Mouse (Mus musculus) cerebellum, adult 11 months (tissue): ENCODE data around the gene Trmt5.
A peak's percentile ranks its signal among the peaks of the same experiment; 100 is the strongest.

Experiments used
- DNase-seq: peaks from one replicate; pipeline ENCODE4 v3.0.0; 2022

Trmt5 gene

GRCm38 (mm10) chr12:73286287-73287092 is at the start of gene Trmt5, which contains the start of gene Slc38a6:
TSS of gene Trmt5 (minus strand) at chr12:73286710.
TSS of gene Slc38a6 (plus strand) at chr12:73286779.
- DNase-seq, result peak; percentile 88

- no peak for DNase-seq
These were observed 47.6 kb upstream of the Trmt5 start for GRCm38 (mm10) chr12:73334051-73334551.

GRCm38 (mm10) chr12:73332701-73333100 is 46.2 kb upstream of the Trmt5 start:
- no peak for DNase-seq

- DNase-seq, result no peak
These were observed 43.7 kb upstream of the Trmt5 start for GRCm38 (mm10) chr12:73330236-73330635.

- DNase-seq, result no peak
These were observed 42.1 kb upstream of the Trmt5 start for GRCm38 (mm10) chr12:73328448-73329167.

- DNase-seq, result no peak
These were observed 40.9 kb upstream of the Trmt5 start for GRCm38 (mm10) chr12:73327381-73327780.

- no peak for DNase-seq
These were observed 39.1 kb upstream of the Trmt5 start for GRCm38 (mm10) chr12:73325617-73326016.

GRCm38 (mm10) chr12:73325181-73325580 is 38.7 kb upstream of the Trmt5 start:
- no peak for DNase-seq

- no peak for DNase-seq
These were observed 38.2 kb upstream of the Trmt5 start for GRCm38 (mm10) chr12:73324742-73325141.

- no peak for DNase-seq
These were observed 37.7 kb upstream of the Trmt5 start for GRCm38 (mm10) chr12:73324180-73324586.

- DNase-seq, result no peak
These were observed 31.5 kb upstream of the Trmt5 start for GRCm38 (mm10) chr12:73317706-73318686.

- DNase-seq, result no peak
These were observed 22.2 kb upstream of the Trmt5 start for GRCm38 (mm10) chr12:73308711-73309110.

- DNase-seq, result no peak
These were observed 21.2 kb upstream of the Trmt5 start for GRCm38 (mm10) chr12:73307750-73308149.

GRCm38 (mm10) chr12:73304636-73305035 is 18.1 kb upstream of the Trmt5 start:
- DNase-seq, result no peak

GRCm38 (mm10) chr12:73300531-73300930 is 14.0 kb upstream of the Trmt5 start:
- DNase-seq, result no peak

GRCm38 (mm10) chr12:73298621-73299020 is 12.1 kb upstream of the Trmt5 start:
- no peak for DNase-seq

- no peak for DNase-seq
These were observed 9.1 kb upstream of the Trmt5 start for GRCm38 (mm10) chr12:73295505-73296140.

GRCm38 (mm10) chr12:73294884-73295283 is 8.4 kb upstream of the Trmt5 start:
- DNase-seq, result no peak

GRCm38 (mm10) chr12:73288626-73289025 is 2.1 kb upstream of the Trmt5 start:
- DNase-seq, result no peak

GRCm38 (mm10) chr12:73287609-73288008 is 1.1 kb upstream of the Trmt5 start:
- no peak for DNase-seq

GRCm38 (mm10) chr12:73274921-73275320 is 11.6 kb downstream of the Trmt5 start:
- DNase-seq, result no peak

- DNase-seq, result no peak
These were observed 16.6 kb downstream of the Trmt5 start for GRCm38 (mm10) chr12:73269933-73270332.
